Mouse (Mus musculus) C2C12 (cell line): ENCODE results near the gene Ldlr.

ENCODE experiments used
- CEBPB ChIP-seq: IDR thresholded peaks from one replicate; pipeline ENCODE4 v1.6.1; 2011; ENCODE audit warnings: low read depth, mild to moderate bottlenecking, control low read depth, moderate library complexity
- CTCF ChIP-seq: IDR thresholded peaks from one replicate; pipeline ENCODE4 v1.5.1; 2011; ENCODE audit not compliant: control insufficient read depth, insufficient read depth, insufficient read length
- MYOG ChIP-seq: IDR thresholded peaks from one replicate; pipeline ENCODE4 v1.6.1; 2011; ENCODE audit not compliant: control insufficient read depth, insufficient read length; ENCODE audit errors: extremely low read depth
- USF1 ChIP-seq: IDR thresholded peaks from one replicate; pipeline ENCODE4 v1.6.1; 2011; ENCODE audit warnings: low read depth, mild to moderate bottlenecking, control low read depth, moderate library complexity

DNA sequence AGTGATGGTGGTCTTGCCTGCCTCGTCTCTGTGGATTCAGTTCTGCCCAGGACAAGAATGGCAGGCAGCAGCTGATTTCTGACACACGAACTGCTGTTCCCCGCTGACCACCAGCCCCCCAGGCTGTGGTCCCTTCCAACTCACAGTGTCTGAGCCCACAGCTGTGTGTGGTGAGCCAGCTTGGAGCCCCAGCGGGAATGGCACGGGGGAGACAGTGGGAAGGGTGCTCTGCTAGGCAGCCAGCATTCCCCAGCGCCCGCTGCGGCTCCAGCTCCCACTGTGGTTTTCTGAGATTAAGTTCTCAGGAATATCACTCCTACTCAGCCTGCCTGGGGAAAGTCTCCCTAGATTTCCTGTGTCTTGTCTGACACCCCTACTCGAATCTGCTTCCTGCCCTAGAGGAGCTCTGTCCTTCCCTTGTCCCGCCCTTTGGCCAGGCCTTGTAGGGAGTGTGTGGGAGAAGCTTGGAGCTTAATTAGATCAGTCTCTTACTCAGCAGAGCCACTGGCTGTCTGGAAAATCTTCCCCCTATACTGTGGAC, 29.0 kb downstream of the Ldlr start:
- no peak for TF ChIP-seq CTCF
- TF ChIP-seq USF1: no peak
- TF ChIP-seq MYOG: no peak
- no peak for TF ChIP-seq CEBPB
